Mouse (Mus musculus) CH12.LX (cell line): ENCODE data around the gene Gm3072. TPM values are rescaled to one million over a fixed set of nuclear protein-coding genes. Genes with fewer than 3 reads are reported as not detected.
"Not testable (repeated sequence)": the region's sequence is repeated elsewhere in the genome, so short reads cannot be mapped to it uniquely, and the experiment has no call there.

Experiments
- DNase-seq: peaks from one replicate; pipeline ENCODE4 v3.0.0-alpha.2; 2013; ENCODE audit errors: extremely low read depth
- H3K27ac ChIP-seq: 2 replicates; pipeline ENCODE4 v1.5.1; 2012; ENCODE audit warnings: low read depth, mild to moderate bottlenecking, control low read depth, moderate library complexity; ENCODE audit not compliant: insufficient read depth
- H3K27me3 ChIP-seq: replicated peaks from 2 replicates; pipeline ENCODE3; 2012; ENCODE audit warnings: inconsistent platforms
- H3K36me3 ChIP-seq, 2 experiments: replicated peaks in 1 of 2; 2 replicates each; pipeline versions ENCODE3 to v1.6.1; 2012; ENCODE audit warnings: inconsistent platforms in 1 of 2, low read length in 1 of 2, mild to moderate bottlenecking in 1 of 2, mixed read lengths in 1 of 2, moderate library complexity in 1 of 2; ENCODE audit not compliant: control insufficient read depth in 1 of 2, insufficient read depth in 1 of 2
- H3K4me1 ChIP-seq, 2 experiments: 2 replicates each; pipeline ENCODE4 v1.6.1; 2012; ENCODE audit warnings: inconsistent platforms in 1 of 2, moderate library complexity in 1 of 2; ENCODE audit not compliant: insufficient read depth in 2 of 2, control insufficient read depth in 1 of 2
- H3K4me2 ChIP-seq: 2 replicates; pipeline ENCODE4 v1.6.1; 2012; ENCODE audit warnings: low read depth, mild to moderate bottlenecking, control low read depth; ENCODE audit not compliant: poor library complexity, insufficient read depth, severe bottlenecking
- H3K4me3 ChIP-seq, 3 experiments: fragments of 150-350 bp in 1 of 3; sonication (generic) in 1 of 3; replicated peaks in 1 of 3; 2 replicates each; pipeline versions ENCODE3 to v1.5.1; 2011 to 2012; ENCODE audit warnings: low read depth in 2 of 3, low read length in 2 of 3, mild to moderate bottlenecking in 2 of 3, moderate library complexity in 2 of 3, control low read depth in 1 of 3, improper control_type of control experiment in 1 of 3, inconsistent platforms in 1 of 3, mixed read lengths in 1 of 3; ENCODE audit not compliant: poor library complexity in 1 of 3
- H3K79me2 ChIP-seq: replicated peaks from 2 replicates; pipeline ENCODE4 v1.6.1; 2012; ENCODE audit warnings: mild to moderate bottlenecking, moderate library complexity; ENCODE audit not compliant: control insufficient read depth, poor library complexity, insufficient read depth, severe bottlenecking; ENCODE audit errors: extremely low read depth
- H3K9ac ChIP-seq: 2 replicates; pipeline ENCODE4 v1.6.1; 2012; ENCODE audit warnings: low read depth, mild to moderate bottlenecking, control low read depth, moderate library complexity; ENCODE audit not compliant: insufficient read depth
- H3K9me3 ChIP-seq: replicated peaks from 2 replicates; pipeline ENCODE3; 2012; ENCODE audit warnings: low read length, inconsistent platforms, mixed read lengths
- dilution Hi-C: fragments of 300-500 bp; cut with MboI; formaldehyde crosslinking; loops from 2 replicates; pipeline ENCODE4 v1.14.3; 2020; ENCODE audit warnings: low sequenced_read_pairs; ENCODE audit not compliant: extremely low pct_unique_long_range_greater_than_20kb, extremely low pct_ligation_motif_present
- in situ Hi-C: fragments of 300-500 bp; cut with MboI; formaldehyde crosslinking; loops from 3 replicates; pipeline ENCODE4 v1.14.3; 2019; ENCODE audit warnings: low sequenced_read_pairs, low pct_ligation_motif_present, low pct_unique_long_range_greater_than_20kb, mixed read lengths
- polyA plus RNA-seq: library from polyadenylated mRNA; unstranded; fragments of >175 nt; gene quantifications from 2 replicates; pipeline ENCODE4 v1.2.1, GENCODE M21; 2012; ENCODE audit warnings: low read depth; ENCODE audit not compliant: insufficient read length
- total RNA-seq, 2 experiments: library from RNA; depleted of rRNA; stranded (reverse); fragments of 300-350 nt in 1 of 2; fragments of >200 nt in 1 of 2; gene quantifications; 2 replicates each; pipeline ENCODE4 v1.2.3; 2012 to 2014

Gene Gm3072
- total RNA-seq (2012; rRNA removed) (not detected in 2 replicates), total RNA-seq (2014; rRNA removed) (not detected in 2 replicates), polyA plus RNA-seq (not detected in 2 replicates)

DNA sequence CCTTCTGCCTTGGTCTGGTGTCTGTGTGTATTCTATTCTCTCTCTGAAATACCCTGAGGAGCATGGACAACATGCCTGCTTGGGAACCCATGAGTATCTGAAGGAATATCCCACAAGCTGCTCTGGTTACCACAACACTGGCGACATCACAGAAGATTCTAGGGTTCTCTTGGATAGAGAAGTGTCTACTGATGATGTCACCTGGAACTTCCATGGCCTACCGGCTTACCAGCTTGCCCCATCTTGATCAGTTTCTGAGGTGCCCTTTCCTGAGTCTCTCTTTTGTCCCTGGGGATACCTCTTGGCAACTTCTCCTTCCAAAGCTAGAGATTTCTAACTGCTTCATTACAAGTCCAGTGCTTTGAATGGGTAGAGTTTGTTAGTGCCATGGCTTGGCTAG lies at the start of gene Gm3072:
Gene Gm3072 (minus strand): TSS at position 101 of the 400 bp plus-strand sequence.
- H3K4me3 ChIP-seq, H3K9me3 ChIP-seq, H3K36me3 ChIP-seq, H3K79me2 ChIP-seq, H3K4me2 ChIP-seq, in situ Hi-C loops, H3K4me1 ChIP-seq, H3K27me3 ChIP-seq, dilution Hi-C loops, H3K9ac ChIP-seq, DNase-seq, H3K27ac ChIP-seq: not testable (repeated sequence)

DNA sequence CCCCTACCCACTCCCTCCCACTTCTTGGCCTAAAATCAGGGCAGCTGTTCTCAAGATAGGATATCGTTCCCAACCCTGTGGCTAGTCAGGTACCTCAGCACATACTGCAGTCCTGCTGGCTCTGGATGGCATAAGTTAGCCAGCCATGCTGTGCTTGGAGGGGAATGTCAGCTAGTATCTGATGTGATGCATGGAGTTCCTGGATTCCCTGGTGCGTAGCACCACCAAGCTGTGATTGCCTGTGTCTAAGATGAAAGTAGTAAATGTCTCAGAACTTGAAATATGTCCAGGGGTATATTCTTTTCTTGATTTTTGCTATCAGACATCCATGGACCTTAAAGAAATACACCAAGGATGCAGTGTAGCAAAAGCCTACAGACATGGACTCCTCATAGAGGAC lies 23.8 kb upstream of the Gm3072 start:
- H3K27me3 ChIP-seq, H3K9ac ChIP-seq, DNase-seq, H3K79me2 ChIP-seq, H3K27ac ChIP-seq, H3K4me1 ChIP-seq, H3K4me2 ChIP-seq, in situ Hi-C loops, H3K9me3 ChIP-seq, dilution Hi-C loops, H3K4me3 ChIP-seq, H3K36me3 ChIP-seq: not testable (repeated sequence)

DNA sequence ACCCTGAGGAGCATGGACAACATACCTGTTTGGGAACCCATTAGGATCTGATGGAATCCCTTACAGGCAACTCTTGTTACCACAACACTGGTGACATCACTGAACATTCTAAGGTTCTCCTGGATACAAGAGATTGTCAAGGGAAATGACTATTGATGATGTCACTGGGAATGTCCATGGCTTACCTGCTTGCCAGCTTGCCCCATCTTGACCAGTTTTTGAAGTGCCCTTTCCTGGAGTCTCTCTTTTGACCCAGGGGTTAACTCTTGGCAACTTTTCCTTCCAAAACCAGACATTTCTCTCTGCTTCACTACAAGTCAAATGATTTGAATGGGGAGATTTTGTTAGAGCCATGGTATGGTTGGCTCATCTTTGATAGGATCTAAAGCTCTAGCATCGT lies 22.0 kb upstream of the Gm3072 start, which contains the start of gene Gm3676:
Gene Gm3676 (minus strand): TSS at position 101 of the 400 bp plus-strand sequence.
- H3K9ac ChIP-seq, dilution Hi-C loops, H3K4me3 ChIP-seq, in situ Hi-C loops, DNase-seq, H3K9me3 ChIP-seq, H3K4me1 ChIP-seq, H3K27ac ChIP-seq, H3K27me3 ChIP-seq, H3K36me3 ChIP-seq, H3K79me2 ChIP-seq, H3K4me2 ChIP-seq: not testable (repeated sequence)

DNA sequence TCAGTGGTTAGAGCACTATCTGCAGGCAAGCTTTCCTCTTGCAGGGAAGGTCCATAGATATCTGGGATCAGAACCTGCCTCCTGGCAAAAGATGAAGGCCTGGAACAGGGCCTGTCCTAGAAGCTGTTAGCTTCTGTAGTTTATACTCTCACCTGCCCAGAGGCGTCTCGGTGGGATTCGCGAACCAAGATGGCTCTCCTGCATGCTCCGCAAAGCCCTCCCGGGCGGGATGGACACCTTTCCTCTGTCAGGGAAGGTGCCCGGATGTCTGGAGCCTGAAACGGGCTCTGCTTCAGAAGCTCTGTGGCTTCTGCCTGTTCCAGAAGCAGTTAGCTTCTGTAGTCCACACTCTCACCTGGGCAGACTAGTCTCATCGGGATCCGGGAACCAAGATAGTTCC lies 5.7 kb upstream of the Gm3072 start:
- H3K27ac ChIP-seq, H3K9me3 ChIP-seq, H3K4me2 ChIP-seq, H3K36me3 ChIP-seq, DNase-seq, H3K4me1 ChIP-seq, H3K9ac ChIP-seq, H3K27me3 ChIP-seq, H3K4me3 ChIP-seq, in situ Hi-C loops, H3K79me2 ChIP-seq, dilution Hi-C loops: not testable (repeated sequence)

DNA sequence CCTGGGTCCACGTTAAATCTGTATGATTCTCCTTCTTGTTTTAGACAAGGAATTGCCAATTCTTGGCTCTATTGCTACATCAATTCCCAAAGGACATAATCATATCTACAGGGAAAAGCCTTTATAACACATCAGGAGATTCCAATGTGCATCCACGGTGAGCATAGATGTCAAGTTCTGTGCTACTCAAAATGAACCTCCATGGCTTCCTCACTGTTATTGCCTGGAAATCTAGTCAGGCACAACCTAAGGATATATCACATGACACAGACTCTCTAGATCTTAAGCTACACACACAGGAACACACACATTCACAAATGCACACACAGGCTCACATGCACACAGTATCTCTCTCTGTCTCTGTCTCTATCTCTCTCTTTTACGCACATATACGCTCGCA lies 1.9 kb downstream of the Gm3072 start:
- in situ Hi-C loops, H3K9me3 ChIP-seq: not testable (repeated sequence)

DNA sequence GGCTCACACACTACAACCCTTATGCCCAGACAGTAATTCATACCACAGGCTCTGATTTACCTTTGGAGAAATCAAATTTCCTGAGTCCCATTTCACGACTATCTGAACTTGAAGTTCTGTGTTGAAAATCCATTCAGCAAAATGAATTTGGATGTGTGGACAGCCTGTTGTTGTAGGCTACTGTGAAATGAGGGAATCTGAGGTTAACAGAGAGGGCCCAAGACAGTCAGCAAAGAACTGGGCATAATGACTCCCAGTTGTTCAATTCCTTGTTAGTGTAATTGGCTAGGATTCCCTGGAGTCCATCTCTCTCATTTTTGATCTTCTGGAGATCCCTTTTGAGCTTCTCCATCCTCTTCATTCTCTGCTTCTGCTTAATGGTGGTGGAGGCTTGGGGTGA lies 13.7 kb downstream of the Gm3072 start:
- H3K27me3 ChIP-seq, dilution Hi-C loops, H3K79me2 ChIP-seq, H3K9ac ChIP-seq, H3K4me1 ChIP-seq, H3K4me3 ChIP-seq, H3K9me3 ChIP-seq, H3K4me2 ChIP-seq, in situ Hi-C loops, H3K36me3 ChIP-seq, H3K27ac ChIP-seq, DNase-seq: not testable (repeated sequence)

More for the DNA sequence above, 1.9 kb downstream of the Gm3072 start:
- H3K27me3 ChIP-seq, H3K4me1 ChIP-seq, DNase-seq, H3K79me2 ChIP-seq, H3K4me2 ChIP-seq, H3K4me3 ChIP-seq, H3K9ac ChIP-seq, H3K36me3 ChIP-seq, H3K27ac ChIP-seq, dilution Hi-C loops: not testable (repeated sequence)
